Mouse (Mus musculus) small intestine, adult 2 months (tissue): ENCODE data around the gene Arid5b.

Source experiments
- CTCF ChIP-seq: fragments of 200-500 bp; IDR thresholded peaks from 2 replicates; pipeline ENCODE4 v1.5.1; 2012; ENCODE audit warnings: low read depth, mild to moderate bottlenecking, control low read depth, inconsistent platforms, low read length, moderate library complexity, mixed read lengths; ENCODE audit not compliant: insufficient replicate concordance, insufficient read length; ENCODE audit errors: extremely low read depth
- POLR2A ChIP-seq: fragments of 200-500 bp; IDR thresholded peaks from 2 replicates; pipeline ENCODE4 v1.6.1; 2012; ENCODE audit warnings: low read depth, mild to moderate bottlenecking, control low read depth, inconsistent platforms, low read length, moderate library complexity

DNA sequence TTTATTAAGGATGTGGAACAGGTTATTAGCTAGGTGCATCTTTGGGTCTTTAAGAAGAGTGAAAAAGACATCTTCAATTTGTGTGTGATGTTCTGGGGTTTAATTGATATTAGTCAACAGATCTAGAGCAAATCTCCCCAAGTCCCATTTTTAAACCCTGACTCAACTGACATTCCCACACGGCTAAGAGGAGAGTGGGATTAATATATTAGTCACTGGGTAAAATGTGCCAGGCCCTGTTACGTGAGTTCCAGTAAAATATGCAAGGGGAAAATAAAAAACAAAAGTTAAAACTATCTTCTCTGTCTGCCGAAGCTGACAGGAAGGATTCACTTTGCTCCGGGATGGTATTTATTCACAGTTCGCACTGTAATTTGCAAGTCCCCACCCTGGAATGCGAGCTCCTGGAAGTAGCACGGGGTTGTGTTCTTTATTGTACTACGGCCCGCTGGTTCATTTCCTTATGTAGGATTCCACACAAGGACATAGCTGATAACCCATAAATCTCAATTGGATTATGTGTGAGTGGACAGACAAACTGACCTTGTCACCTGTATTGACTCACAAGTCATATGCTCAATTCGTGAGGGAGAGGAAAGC lies 121.8 kb downstream of the Arid5b start:
- TF ChIP-seq CTCF (no peak), POLR2A (no peak)
